Mouse (Mus musculus): ENCODE data around the gene Grhl3.

The Grhl3 gene

DNA sequence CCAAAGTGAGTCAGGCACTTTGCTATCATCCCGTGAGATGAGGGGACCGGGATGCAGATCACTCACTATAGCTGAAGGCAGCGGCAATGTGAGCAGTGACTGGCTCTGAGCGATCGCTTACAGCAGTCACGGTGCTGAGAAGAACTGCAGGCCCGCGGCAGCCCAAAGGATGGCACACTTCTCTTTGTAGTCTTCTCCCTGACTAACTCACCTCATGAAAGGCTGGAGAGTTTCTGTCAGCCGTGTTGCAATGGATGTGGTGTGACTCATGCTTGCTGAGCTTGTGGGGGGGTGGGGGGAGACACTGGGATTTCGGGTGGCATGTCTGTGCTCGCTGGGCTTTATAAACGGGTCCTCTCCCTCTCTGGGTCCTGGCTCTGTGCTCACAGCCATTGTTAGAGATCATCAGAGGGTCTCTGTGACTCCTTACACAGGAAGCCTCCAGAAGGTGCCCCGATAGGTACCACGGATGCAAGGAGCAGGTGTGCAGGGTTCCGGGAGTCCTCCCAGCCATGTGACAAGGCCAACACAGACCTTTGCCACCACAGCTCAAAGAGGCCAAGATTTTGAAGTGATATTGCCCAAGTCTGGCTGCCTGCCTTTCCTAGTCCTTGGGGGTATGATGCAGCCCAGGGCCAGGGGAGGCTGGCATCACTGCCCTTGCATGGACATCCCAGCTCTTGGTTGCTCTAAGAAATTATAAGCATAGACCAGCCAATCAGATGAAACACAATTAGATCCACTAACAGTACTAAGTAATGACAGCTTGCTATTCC lies 2.1 kb upstream of the Grhl3 start:
- DNase-seq (ENCODE audit: low read depth, low spot score) = no peak

DNA sequence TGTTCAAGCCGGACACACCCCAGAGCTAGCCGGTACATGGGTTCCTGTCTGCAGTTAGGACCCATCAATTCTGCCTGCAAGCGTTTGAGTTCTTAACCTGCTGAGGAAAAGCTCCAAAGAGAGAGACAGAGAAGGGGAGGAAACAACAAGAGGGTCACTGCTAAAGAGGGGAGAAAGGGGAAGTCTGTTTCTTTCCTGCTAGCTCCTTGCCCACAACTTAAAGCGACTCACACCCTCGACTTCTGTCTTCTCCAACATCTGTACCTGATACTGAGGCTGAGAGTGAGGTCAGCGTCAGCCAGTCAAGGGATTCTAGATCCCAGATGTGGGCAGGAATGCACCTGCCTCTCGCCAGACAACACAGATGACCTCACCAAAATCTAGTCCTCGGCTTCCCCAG lies 1.2 kb downstream of the Grhl3 start:
- no peak for DNase-seq (ENCODE audit: low read depth, low spot score)

DNA sequence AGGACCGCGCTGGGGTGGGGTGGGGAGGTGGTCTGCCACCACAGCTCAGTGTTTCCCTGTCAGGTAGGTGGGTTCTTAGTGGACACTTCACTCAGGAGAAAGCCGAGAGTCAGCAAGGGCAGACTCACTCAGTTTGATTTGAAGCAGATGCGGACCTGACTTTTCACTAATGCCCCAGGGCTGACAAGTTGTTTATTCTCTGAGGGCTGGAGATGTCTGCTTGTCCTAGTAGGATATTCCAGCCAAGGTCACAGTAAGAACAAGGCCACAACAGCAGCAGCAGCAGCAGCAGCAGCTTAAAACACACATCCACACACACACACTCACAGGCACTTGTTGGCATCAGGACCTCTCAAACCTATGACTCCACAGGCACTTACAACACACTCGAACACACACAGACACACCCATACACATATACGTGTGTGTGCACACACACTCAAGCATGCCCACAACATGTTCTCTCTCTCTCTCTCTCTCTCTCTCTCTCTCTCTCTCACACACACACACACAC lies 2.3 kb downstream of the Grhl3 start:
- no peak for DNase-seq (ENCODE audit: low read depth, low spot score)

DNA sequence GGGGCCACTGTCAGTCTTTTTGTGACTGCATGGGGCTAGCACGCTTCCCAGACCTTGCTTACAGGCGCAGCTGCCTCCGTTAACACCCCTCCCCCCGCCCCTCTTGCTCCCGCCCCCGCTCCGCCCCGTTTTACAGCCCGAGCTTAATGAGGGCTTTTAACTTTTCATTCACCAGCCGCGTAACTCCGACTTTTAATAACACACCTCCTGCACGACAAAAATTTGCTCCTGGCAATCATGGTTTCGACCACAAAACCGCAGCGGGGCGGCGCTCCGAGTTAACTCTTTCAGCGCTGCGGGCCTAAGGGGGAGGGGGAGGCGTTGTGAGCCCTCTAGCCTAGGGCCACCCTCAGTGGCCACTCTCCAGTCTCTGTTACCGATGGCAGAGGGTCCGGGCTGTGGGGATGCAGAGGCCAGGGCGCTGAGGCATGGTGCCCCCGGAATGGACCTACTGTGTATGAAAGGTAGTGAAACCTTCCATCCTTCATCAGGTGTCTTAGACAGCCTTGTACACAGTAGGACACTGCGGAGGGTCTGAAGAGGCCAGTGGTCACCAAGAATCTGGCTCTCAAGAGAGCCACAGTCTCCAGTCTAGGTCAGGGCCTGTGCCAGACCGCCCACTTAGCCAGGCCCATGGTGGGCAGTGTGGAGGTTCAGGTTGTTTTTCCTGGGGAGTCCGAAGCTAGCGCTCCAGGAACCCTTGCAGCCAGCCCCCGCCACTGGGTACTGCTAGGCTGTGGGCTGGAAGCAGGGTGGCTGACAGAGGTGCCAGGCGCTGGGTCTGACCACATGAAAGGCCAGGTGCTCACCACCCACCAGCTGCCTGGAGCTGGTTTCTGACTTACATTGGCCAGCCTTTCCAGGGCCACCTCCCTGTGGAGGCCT lies 3.0 kb downstream of the Grhl3 start:
- peak; percentile 40 for DNase-seq (ENCODE audit: low read depth, low spot score)

DNA sequence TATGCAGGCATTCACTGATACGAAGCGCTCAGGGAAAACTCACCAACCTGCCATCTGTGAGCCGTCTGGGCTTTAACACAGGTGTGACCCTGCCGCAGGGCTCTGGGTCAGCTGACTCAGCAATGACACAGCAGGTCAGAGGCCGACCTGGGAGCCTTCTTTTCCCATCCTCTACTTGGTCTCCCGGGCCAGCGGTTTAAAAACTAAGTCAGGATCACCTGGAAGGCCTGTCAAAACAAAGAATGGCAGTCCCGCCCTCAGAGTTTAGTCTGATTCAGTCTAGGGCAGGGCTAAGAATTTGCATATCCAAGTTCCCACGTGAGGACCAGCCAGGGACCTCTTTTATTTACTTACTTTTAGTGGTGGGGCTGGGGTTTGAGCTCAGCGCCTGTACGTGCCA lies 4.2 kb downstream of the Grhl3 start:
- DNase-seq (ENCODE audit: low read depth, low spot score) = peak; percentile 59

DNA sequence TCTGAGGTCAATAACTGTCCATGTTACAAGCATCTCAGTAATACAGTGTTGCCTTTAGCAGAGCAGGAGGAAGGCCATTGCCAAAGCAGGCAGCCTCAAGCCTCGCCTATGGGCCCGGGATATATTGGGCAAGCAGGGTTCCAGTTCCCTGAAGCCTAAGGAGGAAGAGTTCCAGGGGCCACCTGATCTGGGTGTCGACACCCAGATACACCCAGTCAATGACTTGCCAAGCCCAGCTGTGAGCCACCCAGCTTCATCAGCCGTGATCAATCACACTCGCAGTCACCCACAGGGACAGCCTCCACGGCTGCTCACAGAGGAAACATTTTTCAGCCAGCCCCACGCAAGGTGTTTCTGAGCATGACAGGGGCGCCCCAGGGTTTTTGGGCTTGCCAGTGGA lies 5.9 kb downstream of the Grhl3 start:
- DNase-seq (ENCODE audit: low read depth, low spot score) = no peak

DNA sequence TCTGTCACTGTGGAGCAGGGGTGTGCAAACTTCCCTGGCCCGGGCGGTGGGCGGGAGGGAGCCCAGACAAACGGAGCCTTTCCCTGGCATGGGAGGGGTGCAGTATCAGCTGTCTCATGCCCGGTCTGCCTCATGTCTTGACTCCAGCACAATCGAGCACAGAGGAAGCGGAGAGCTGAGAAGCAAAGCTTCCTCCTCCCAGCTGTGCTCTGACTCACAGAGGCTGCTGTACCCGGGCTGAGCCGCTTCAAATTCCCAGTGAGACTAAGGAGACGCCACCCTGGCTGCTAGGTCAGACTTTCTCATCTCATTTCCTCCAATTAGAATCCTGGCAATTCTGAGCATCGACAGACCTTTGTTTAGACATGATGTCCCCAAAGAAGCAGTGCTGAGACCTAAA lies 6.4 kb downstream of the Grhl3 start:
- DNase-seq (ENCODE audit: low read depth, low spot score) = no peak

DNA sequence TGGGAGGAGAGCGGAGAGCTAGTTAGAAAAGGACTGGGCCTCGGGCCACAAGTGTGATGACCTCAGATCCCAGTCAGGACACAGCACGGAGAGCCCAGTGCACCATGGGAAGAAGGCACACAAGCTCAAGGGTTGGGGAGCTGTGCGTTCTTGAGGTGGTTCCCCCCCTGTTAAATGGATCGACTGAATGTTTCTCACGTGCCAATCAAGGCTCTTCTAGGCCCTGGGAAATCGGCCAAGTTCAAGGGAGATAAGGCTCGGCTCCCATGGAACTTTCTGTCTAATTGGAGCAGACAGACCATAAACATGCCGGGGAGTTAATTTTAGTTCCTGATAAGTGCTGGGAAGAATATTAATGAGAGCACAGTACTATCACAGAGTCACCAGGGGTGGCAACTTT lies 8.0 kb downstream of the Grhl3 start:
- no peak for DNase-seq (ENCODE audit: low read depth, low spot score)

DNA sequence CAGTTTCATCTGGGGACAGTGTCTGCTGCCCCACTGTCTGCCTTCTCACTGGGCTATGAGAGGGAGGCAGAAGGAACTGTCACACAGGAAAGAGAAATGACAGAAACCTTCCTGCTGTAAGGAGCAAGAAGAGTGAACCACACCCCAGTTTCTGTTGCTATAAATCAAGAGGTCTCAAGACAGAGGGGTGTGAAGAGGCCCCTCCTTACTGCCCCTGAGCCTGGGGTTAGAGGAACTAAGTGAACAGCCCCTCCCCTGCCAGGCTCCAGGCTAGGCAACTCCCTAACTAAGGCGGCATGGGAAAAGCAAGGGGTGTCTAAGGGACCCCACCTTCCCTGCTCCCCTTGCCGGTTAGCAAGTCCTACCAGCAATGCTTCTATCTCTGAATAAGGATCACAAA lies 9.6 kb downstream of the Grhl3 start:
- DNase-seq (ENCODE audit: low read depth, low spot score) = no peak

DNA sequence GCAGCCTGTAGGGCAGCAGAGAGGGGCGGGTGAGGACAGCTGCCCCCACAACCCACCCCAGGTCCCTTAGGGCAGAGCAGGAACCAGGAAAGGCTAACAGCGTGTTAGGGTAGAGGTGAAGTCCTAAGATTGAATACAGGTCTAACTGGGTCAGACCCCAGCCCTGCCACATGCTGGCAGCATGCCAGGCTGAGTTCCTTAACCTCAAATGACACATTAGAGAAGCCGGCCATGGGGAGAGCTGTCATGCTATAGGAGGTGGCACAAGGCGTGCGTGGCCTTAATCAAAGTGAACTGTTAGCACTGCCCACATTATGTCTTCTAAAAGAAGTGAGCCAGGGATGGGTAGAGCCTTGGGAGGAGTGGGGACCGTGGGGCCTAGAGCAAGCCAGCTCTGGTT lies 24.1 kb downstream of the Grhl3 start:
- DNase-seq (ENCODE audit: low read depth, low spot score) = no peak

DNA sequence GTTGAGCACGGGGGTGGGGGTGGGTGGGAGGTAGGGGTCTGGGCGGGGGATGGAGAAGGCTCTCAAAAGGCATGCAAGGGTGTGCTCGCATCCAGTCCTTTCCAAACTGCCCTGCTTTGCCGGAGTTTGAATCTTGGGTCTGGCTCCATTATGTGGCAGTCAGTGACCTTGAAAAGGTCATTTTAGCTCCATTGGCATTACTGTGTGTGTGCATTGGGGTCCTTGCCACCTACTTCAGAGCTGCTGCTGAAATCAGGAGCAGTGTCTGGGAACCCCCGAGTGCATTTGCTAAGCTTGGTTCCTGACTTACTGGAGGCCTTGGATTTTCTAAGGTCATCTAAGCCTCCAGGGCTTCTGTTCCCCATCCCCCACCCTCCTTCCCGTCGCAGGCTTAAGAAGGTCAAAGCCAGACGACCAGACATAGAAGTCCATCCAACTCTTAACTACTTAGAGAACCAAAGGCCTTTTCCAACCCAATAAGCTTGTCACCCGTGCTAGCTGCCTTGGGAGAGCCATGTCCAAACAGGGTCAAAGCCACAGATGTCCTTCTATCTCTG lies 24.8 kb downstream of the Grhl3 start:
- peak; percentile 79 for DNase-seq (ENCODE audit: low read depth, low spot score)

DNA sequence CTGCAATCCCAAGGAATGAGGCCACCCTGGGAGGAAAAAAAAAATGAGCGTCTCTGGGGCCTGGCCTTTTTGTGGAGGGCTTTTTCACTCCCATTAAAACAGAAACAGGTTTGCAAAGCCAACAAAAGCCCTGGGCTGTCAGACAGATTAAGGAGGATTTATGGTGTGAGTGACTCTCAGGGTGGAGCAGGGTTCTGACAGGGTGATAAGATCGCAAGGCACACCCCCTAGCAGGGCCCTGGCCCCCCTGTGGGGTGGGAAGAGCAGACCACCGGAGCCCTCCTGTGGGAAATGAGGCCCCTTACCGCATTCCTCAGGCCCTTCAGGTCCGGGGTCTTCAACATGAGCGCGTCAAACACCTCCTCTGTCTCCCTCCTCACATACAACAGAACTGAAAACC lies 25.3 kb downstream of the Grhl3 start:
- DNase-seq (ENCODE audit: low read depth, low spot score) = peak; percentile 67

DNA sequence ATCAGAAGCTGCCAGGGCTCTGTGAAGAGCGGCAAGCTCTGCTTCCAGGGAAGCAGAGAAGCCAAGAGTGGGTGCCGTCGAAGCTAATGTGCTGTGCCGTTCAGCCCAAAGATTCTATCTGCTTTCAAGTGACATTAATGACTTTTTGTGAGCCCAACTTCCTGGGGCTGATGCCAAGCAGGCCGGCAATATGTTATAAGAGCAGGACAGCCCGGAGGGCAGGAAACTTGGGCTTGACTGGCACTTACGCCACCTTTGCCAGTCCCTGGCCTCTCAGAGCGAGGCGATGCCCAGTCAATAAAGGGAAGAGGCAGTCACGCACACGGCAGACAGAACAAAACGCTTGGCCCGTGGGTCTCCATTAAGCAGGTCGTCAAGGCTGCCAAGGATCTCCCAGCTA lies 25.9 kb downstream of the Grhl3 start:
- no peak for DNase-seq (ENCODE audit: low read depth, low spot score)

DNA sequence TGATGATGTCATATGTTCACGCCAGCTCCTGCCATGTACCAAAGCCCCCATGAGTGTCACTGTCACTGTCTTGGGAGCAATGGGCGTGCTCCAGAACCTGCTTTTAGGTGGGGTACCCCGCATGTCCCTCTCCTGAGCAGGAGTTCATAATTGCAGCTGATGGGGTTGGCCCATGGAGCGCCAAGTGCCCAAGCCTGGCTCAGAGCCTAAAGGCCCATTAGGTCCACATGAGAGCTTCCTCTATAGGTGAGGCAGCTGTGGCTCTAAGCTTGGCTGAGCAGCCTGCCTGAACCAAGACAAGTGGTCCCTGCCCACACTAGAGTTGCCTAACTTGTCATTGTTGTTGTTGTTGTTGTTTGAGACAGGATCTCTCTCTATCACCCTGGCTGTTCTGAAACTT lies 26.6 kb downstream of the Grhl3 start:
- no peak for DNase-seq (ENCODE audit: low read depth, low spot score)

DNA sequence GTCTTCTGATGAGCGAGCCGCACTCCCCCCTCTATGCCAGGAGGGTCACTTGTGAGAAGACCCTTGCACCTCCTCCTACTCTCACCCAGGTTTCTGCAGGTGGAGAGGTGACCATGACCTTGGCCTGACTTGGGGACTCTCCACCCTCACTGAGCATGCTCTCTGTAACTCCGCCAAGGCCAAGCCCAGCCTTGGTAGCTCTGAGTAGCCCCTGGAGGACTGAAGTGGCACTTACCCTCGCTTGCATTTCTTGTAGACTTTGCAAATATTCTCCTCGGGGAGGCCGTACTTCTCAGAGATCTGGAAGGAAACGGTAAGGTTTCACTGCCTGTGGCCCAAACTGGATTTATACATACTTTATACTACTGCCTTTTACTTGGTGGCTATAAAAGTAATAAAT lies 27.4 kb downstream of the Grhl3 start:
- DNase-seq (ENCODE audit: low read depth, low spot score) = peak; percentile 70

DNA sequence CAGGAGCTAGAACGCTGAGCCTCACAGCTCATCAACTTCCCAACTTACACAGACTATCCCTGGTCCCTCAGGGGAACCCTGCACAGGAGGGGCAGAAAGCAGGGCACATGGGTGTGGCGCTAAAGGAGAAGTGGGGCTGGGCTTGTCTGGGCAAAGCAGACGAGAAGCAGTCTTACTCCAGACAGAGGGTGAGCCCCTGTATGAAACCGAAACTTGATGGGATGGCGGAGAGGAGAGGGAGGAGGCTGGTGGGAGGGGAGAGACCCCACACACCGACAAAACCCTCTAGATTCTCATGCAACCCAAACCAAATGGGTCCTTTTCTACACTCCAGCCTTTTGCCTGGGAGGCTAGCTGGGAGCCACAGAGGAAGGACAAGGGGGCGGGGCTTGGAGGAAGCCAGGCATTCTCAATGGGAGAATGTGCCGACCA lies 28.3 kb downstream of the Grhl3 start:
- peak; percentile 78 for DNase-seq (ENCODE audit: low read depth, low spot score)

DNA sequence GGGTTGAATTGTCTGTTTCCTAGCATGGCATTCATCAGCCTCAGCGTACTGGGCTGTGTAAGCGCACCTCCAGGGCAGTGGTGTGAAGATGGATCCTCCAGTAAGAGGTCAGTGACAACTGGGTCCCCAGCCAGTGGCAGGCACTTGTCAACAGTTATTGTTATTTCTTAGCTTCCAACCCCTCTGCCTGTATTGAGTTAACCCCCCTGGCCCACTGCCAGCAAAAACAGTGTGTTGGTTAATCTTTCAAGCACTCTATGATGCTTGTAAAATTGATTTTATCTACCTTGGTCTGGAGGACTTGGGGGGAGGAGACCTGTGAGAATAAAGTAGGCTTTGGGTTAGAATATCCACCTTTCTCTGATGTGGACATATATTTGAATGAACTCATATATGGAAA lies 29.1 kb downstream of the Grhl3 start:
- no peak for DNase-seq (ENCODE audit: low read depth, low spot score)

DNA sequence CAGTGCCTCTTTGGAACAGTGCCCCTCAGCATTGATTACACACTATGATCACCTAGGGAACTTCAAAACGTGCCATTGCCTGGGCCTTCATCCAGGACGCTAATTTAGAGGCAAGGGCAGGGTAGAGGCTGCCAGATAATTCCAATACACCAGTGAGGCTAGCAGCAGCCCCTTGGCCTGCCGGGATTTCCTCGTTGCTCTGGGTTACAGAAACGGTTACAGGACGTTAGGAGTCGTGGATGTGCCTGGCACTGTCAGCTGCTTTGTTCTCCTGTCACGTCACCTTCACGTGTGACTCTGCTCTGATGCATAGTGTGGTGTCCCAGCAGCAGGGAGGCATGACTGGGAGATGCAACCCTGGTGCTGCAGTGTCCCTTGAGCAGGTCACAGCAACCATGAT lies 33.4 kb downstream of the Grhl3 start:
- DNase-seq (ENCODE audit: low read depth, low spot score) = no peak

DNA sequence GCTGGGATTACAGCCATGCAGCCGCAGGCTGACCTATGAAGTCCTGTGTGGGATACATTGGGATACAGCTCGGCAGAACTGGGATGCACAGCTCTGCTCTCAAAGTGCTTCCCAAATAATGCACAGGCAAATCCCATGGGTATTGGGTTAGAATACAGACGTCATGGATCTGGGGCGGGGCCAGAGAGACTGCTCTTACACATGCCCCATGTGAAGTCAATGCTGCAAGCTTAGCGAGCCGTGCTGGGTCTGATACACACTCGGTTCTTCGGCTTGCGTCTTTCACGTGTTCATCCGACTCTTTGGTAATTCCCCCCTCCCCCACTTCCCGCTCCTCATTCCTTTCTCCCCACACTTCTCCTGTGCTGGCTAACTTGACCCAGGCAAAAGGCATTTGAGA lies 34.4 kb downstream of the Grhl3 start:
- peak; percentile 37 for DNase-seq (ENCODE audit: low read depth, low spot score)

DNA sequence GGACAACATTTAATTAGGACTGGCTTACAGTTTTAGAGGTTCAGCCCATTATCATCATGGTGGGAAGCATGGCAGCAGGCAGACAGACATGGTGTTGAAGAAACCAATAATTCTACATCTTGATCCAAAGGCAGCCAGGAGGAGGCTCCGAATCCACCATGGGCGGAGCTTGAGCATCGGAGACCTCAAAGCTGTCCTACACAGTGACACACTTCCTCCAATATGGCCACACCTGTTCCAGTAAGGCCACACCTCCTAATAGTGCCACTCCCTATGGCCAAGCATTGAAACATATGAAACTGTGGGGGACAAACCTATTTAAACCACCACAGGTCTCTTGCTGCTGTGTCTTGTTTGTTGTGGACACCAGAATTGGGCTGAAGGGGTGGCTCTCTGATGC lies 38.4 kb downstream of the Grhl3 start:
- peak; percentile 66 for DNase-seq (ENCODE audit: low read depth, low spot score)

DNA sequence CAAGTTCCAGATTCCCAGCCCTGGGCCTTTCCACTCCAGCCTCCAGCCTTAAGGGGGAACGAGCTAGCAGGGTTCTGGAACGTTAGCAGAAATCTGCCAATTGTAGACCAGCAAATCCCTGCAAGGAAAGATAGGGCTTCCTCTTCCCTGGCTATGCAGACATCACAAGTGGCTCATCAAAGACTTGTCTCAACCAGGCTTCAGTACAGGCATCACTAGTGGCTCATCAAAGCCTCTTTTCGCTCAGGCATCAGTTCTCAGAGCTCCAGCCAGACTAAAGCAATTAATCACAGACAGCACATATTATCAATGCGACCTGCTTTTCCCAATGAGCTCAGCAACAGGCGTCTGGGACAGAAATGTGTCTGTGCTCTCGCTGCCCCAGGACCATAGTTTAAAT lies 40.4 kb downstream of the Grhl3 start:
- peak; percentile 87 for DNase-seq (ENCODE audit: low read depth, low spot score)

All from ES-CJ7 (cell line).